ENCODE assay signal across 22 mouse cellular contexts in the genomic region with DNA sequence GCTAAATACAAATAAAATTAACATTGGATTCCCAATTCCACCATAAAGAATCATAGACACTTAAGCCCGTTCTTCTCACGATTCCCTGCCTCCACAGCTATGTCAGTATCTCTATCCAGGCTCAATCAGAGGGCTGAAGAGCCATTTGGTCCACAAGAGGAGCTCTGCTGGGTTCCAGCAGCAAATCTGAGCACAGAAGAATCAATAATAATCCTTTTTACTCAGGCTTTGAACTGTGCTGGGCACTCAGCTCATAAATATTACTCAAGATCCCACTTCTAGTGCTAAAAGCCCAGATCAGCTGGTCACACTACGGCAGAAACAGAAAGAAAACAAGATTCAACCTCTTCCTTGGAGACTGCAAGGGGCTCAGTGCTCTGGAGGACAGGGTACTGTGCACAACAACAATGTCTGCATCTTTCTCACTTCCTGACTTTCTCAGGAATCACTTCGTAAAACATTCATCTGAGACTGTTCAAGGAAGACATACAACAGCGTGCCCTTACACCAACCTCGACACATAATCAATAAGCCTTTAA. TPM values are rescaled to one million over a fixed set of nuclear protein-coding genes. Genes with fewer than 3 reads are reported as not detected.
DNase-seq lines count a peak whose midpoint lies in the region; ATAC-seq lines count a peak whose summit lies in the region.
"Had no signal": no experiment of that assay in that cellular context is flagged by ENCODE, and none has a peak within 500 bp of the region (broad histone marks: within the 10 kb centered on the region; RNA-seq: fewer than 3 reads in every experiment).

No protein-coding gene starts in this region.

- no peak overlapping the region for H3K9ac ChIP-seq in hindbrain, embryonic 12.5 days
- no peak overlapping the region; the same call in 1 of the 2 replicates for H3K9ac ChIP-seq in lung, embryonic 15.5 days
- H3K9ac ChIP-seq in neural tube, embryonic 11.5 days (ENCODE audit: low read length): no peak overlapping the region
- H3K9ac ChIP-seq in neural tube, embryonic 15.5 days (replicated peaks): no peak overlapping the region
- H3K9ac ChIP-seq: forebrain, embryonic 13.5 days; kidney, embryonic 15.5 days; liver, embryonic 15.5 days; stomach, embryonic 15.5 days had no signal

- ATAC-seq in hindbrain, embryonic 12.5 days (ENCODE audit: low FRiP score): 0 out of 2 replicates have a peak, but pooled peaks have one; percentile 23
- no peak for ATAC-seq in lung, embryonic 15.5 days (ENCODE audit: borderline replicate concordance, extremely low read depth, low FRiP score, low TSS enrichment)
- ATAC-seq in neural tube, embryonic 11.5 days (ENCODE audit: insufficient read depth, low FRiP score, low TSS enrichment): no peak
- ATAC-seq in neural tube, embryonic 15.5 days (ENCODE audit: low FRiP score): no peak
- ATAC-seq: forebrain, embryonic 13.5 days had no signal

- H3K4me2 ChIP-seq in hindbrain, embryonic 12.5 days (replicated peaks): no peak overlapping the region
- no peak overlapping the region; the same call in 1 of the 2 replicates for H3K4me2 ChIP-seq in lung, embryonic 15.5 days
- H3K4me2 ChIP-seq in neural tube, embryonic 11.5 days (ENCODE audit: low read depth): no peak overlapping the region
- H3K4me2 ChIP-seq in neural tube, embryonic 15.5 days: no peak overlapping the region
- H3K4me2 ChIP-seq: forebrain, embryonic 13.5 days; kidney, embryonic 15.5 days; liver, embryonic 15.5 days; stomach, embryonic 15.5 days had no signal

- no peak overlapping the region for H3K27ac ChIP-seq in hindbrain, embryonic 12.5 days
- H3K27ac ChIP-seq in hindbrain, embryonic 10.5 days: no peak overlapping the region
- peak overlapping the region; percentile 47 for H3K27ac ChIP-seq in lung, embryonic 15.5 days
- 0 out of 2 replicates have a peak overlapping the region, but pooled peaks have one; percentile 34 for H3K27ac ChIP-seq in neural tube, embryonic 11.5 days (ENCODE audit: low read depth, low read length)
- no peak overlapping the region for H3K27ac ChIP-seq in neural tube, embryonic 15.5 days (replicated peaks)
- H3K27ac ChIP-seq: forebrain, embryonic 13.5 days; kidney, embryonic 15.5 days; liver, embryonic 15.5 days; macrophage; stomach, embryonic 15.5 days had no signal

- peaks cover 12% of the 10 kb centered on the region; the same call in 1 of the 2 replicates for H3K4me1 ChIP-seq in hindbrain, embryonic 12.5 days
- peaks cover 7% of the 10 kb centered on the region; the same call in 1 of the 2 replicates for H3K4me1 ChIP-seq in hindbrain, embryonic 10.5 days (replicated peaks)
- peaks cover 35% of the 10 kb centered on the region for H3K4me1 ChIP-seq in lung, embryonic 15.5 days
- H3K4me1 ChIP-seq in neural tube, embryonic 11.5 days (ENCODE audit: control insufficient read depth, insufficient read depth, low read length): no peaks in the 10 kb centered on the region
- peaks cover 10% of the 10 kb centered on the region; the same call in 1 of the 2 replicates for H3K4me1 ChIP-seq in neural tube, embryonic 15.5 days
- H3K4me1 ChIP-seq: forebrain, embryonic 13.5 days; kidney, embryonic 15.5 days; liver, embryonic 15.5 days; stomach, embryonic 15.5 days had no signal

- H3K36me3 ChIP-seq in hindbrain, embryonic 12.5 days: no peaks in the 10 kb centered on the region
- peaks cover 3% of the 10 kb centered on the region; the same call in 1 of the 2 replicates for H3K36me3 ChIP-seq in hindbrain, embryonic 10.5 days
- peaks cover 2% of the 10 kb centered on the region; the same call in 1 of the 2 replicates for H3K36me3 ChIP-seq in lung, embryonic 15.5 days
- no peaks in the 10 kb centered on the region for H3K36me3 ChIP-seq in neural tube, embryonic 11.5 days (ENCODE audit: control insufficient read depth, insufficient read depth, low read length)
- H3K36me3 ChIP-seq in neural tube, embryonic 15.5 days: no peaks in the 10 kb centered on the region
- H3K36me3 ChIP-seq: kidney, embryonic 15.5 days; liver, embryonic 15.5 days; stomach, embryonic 15.5 days had no signal

- H3K9me3 ChIP-seq in hindbrain, embryonic 12.5 days (replicated peaks): no peaks in the 10 kb centered on the region
- 0 out of 2 replicates have a peak, but pooled peaks cover 3% of the 10 kb centered on the region for H3K9me3 ChIP-seq in hindbrain, embryonic 10.5 days
- no peaks in the 10 kb centered on the region for H3K9me3 ChIP-seq in lung, embryonic 15.5 days
- H3K9me3 ChIP-seq in neural tube, embryonic 11.5 days (ENCODE audit: control insufficient read depth, low read length): no peaks in the 10 kb centered on the region
- no peaks in the 10 kb centered on the region for H3K9me3 ChIP-seq in neural tube, embryonic 15.5 days (replicated peaks)
- H3K9me3 ChIP-seq: forebrain, embryonic 13.5 days; kidney, embryonic 15.5 days; liver, embryonic 15.5 days; stomach, embryonic 15.5 days had no signal

- WGBS in hindbrain, embryonic 12.5 days: 76% methylated on average over 6 of the region's 6 CpGs
- 81% methylated on average over 6 of the region's 6 CpGs for WGBS in hindbrain, embryonic 10.5 days
- 38% methylated on average over 6 of the region's 6 CpGs for WGBS in lung, embryonic 15.5 days
- WGBS in neural tube, embryonic 11.5 days: 67% methylated on average over 6 of the region's 6 CpGs
- WGBS in neural tube, embryonic 15.5 days: 63% methylated on average over 6 of the region's 6 CpGs

- H3K4me3 ChIP-seq in hindbrain, embryonic 12.5 days: no peak overlapping the region
- no peak overlapping the region for H3K4me3 ChIP-seq in hindbrain, embryonic 10.5 days
- no peak overlapping the region for H3K4me3 ChIP-seq in lung, embryonic 15.5 days
- H3K4me3 ChIP-seq in neural tube, embryonic 11.5 days (ENCODE audit: low read depth, low read length): no peak overlapping the region
- H3K4me3 ChIP-seq in neural tube, embryonic 15.5 days (replicated peaks): no peak overlapping the region
- H3K4me3 ChIP-seq: forebrain, embryonic 13.5 days; kidney, embryonic 15.5 days; liver, embryonic 15.5 days; stomach, embryonic 15.5 days had no signal

- DNase-seq in hindbrain, embryonic 10.5 days (ENCODE audit: low spot score): no peak
- no peak for DNase-seq in lung, postnatal 36 days
- DNase-seq in neural tube, embryonic 11.5 days (ENCODE audit: low spot score): no peak
- no peak for DNase-seq in urinary bladder, postnatal 25 days (ENCODE audit: low spot score)
- DNase-seq: adrenal gland, postnatal 25 days; cerebellum, adult 9-10 months; gastrocnemius, postnatal 36 days; heart, postnatal 36 days; kidney, adult 11 months; kidney, postnatal 36 days; liver; right cerebral cortex, postnatal 4 days; thymus, adult 18-20 months; thymus, postnatal 36 days had no signal

- no peaks in the 10 kb centered on the region for H3K27me3 ChIP-seq in hindbrain, embryonic 12.5 days
- H3K27me3 ChIP-seq in hindbrain, embryonic 10.5 days (ENCODE audit: insufficient read depth, poor library complexity, severe bottlenecking): no peaks in the 10 kb centered on the region
- no peaks in the 10 kb centered on the region for H3K27me3 ChIP-seq in lung, embryonic 15.5 days
- H3K27me3 ChIP-seq in neural tube, embryonic 11.5 days (ENCODE audit: control insufficient read depth, insufficient read depth, low read length): no peaks in the 10 kb centered on the region
- H3K27me3 ChIP-seq in neural tube, embryonic 15.5 days (replicated peaks): no peaks in the 10 kb centered on the region
- H3K27me3 ChIP-seq: forebrain, embryonic 13.5 days; kidney, embryonic 15.5 days; liver, embryonic 15.5 days; stomach, embryonic 15.5 days had no signal

RNA-seq across cellular contexts. Expression of a gene that starts 10.0 kb away (rescaled TPM):
- 9.7 and 11.2 TPM in 2 replicates for polyA plus RNA-seq in hindbrain, embryonic 12.5 days (2016; fragmentation: Nextera tagmentation; extraction: Ambion mirVana)
- 6.3 and 8.1 TPM in 2 replicates for polyA plus RNA-seq in hindbrain, embryonic 10.5 days (2016; fragmentation: Nextera tagmentation; extraction: Ambion mirVana)
- 38.1 and 44.9 TPM in 2 replicates for polyA plus RNA-seq in lung, embryonic 15.5 days (2015; fragmentation: Nextera tagmentation; extraction: Ambion mirVana)
- polyA plus RNA-seq in neural tube, embryonic 11.5 days (2014; fragmentation: Nextera tagmentation; extraction: Ambion mirVana): 8.4 and 8.8 TPM in 2 replicates
- polyA plus RNA-seq in neural tube, embryonic 15.5 days (2015; fragmentation: Nextera tagmentation; extraction: Ambion mirVana): 13.7 and 14.3 TPM in 2 replicates
- polyA plus RNA-seq: macrophage had no signal

Comparison
In these comparisons a context has a peak if more than half of its experiments do, and no peak if none do; other contexts are left out.
1. H3K27ac ChIP-seq: peak in lung, embryonic 15.5 days (single experiment) and neural tube, embryonic 11.5 days (single experiment); none in hindbrain, embryonic 12.5 days (single experiment), hindbrain, embryonic 10.5 days (single experiment) and neural tube, embryonic 15.5 days (single experiment).